Mouse (Mus musculus) cortical plate, adult 2 months (tissue): ENCODE measurements around the gene Traf6.

Experiments used
- CTCF ChIP-seq: fragments of 200-500 bp; IDR thresholded peaks from 2 replicates; pipeline ENCODE4 v1.5.1; 2011; ENCODE audit warnings: mild to moderate bottlenecking, control low read depth, low read length; ENCODE audit not compliant: insufficient read depth; ENCODE audit errors: extremely low read depth
- POLR2A ChIP-seq: fragments of 200-500 bp; IDR thresholded peaks from 2 replicates; pipeline ENCODE4 v1.6.1; 2011; ENCODE audit warnings: mild to moderate bottlenecking, low read length, control low read depth; ENCODE audit not compliant: insufficient read depth; ENCODE audit errors: extremely low read depth

- TF ChIP-seq POLR2A = no peak
- no peak for TF ChIP-seq CTCF
Observed at GRCm38 (mm10) chr2:101729472-101729871, 51.2 kb downstream of the Traf6 start.
